Mouse (Mus musculus) myocyte (in vitro differentiated cells): ENCODE results near the gene Il1a.

Experiments used
- CEBPB ChIP-seq: IDR thresholded peaks from 2 replicates; pipeline ENCODE4 v1.6.1; 2011; ENCODE audit warnings: mild to moderate bottlenecking, moderate library complexity; ENCODE audit not compliant: poor library complexity, insufficient read depth, severe bottlenecking
- E2F4 ChIP-seq: IDR thresholded peaks from one replicate; pipeline ENCODE4 v1.6.1; 2011; ENCODE audit warnings: mild to moderate bottlenecking, control low read depth, moderate library complexity; ENCODE audit not compliant: insufficient read depth
- MYOD1 ChIP-seq, 3 experiments: IDR thresholded peaks; one replicate each; pipeline ENCODE4 v1.6.1; 2011; ENCODE audit warnings: control low read depth in 2 of 3, low read depth in 2 of 3, mild to moderate bottlenecking in 2 of 3, moderate library complexity in 1 of 3; ENCODE audit not compliant: insufficient read length in 2 of 3, control insufficient read depth in 1 of 3
- MYOG ChIP-seq, 3 experiments: IDR thresholded peaks; one replicate each; pipeline ENCODE4 v1.6.1; 2011; ENCODE audit warnings: control low read depth in 2 of 3, low read depth in 2 of 3, mild to moderate bottlenecking in 2 of 3; ENCODE audit not compliant: insufficient read length in 2 of 3, control insufficient read depth in 1 of 3, insufficient read depth in 1 of 3
- POLR2A ChIP-seq: IDR thresholded peaks from one replicate; pipeline ENCODE4 v1.6.1; 2011; ENCODE audit warnings: low read depth, mild to moderate bottlenecking, control low read depth, moderate library complexity; ENCODE audit not compliant: insufficient read length
- POLR2AphosphoS2 ChIP-seq: IDR thresholded peaks from one replicate; pipeline ENCODE4 v1.6.1; 2011; ENCODE audit warnings: low read depth, control low read depth; ENCODE audit not compliant: insufficient read length
- SRF ChIP-seq: IDR thresholded peaks from one replicate; pipeline ENCODE4 v1.6.1; 2011; ENCODE audit warnings: low read depth; ENCODE audit not compliant: control insufficient read depth, insufficient read length
- TCF12 ChIP-seq: IDR thresholded peaks from one replicate; pipeline ENCODE4 v1.6.1; 2011; ENCODE audit warnings: mild to moderate bottlenecking, control low read depth; ENCODE audit not compliant: poor library complexity, insufficient read depth, severe bottlenecking
- USF1 ChIP-seq: IDR thresholded peaks from one replicate; pipeline ENCODE4 v1.6.1; 2011; ENCODE audit warnings: low read depth, mild to moderate bottlenecking, control low read depth, moderate library complexity

DNA sequence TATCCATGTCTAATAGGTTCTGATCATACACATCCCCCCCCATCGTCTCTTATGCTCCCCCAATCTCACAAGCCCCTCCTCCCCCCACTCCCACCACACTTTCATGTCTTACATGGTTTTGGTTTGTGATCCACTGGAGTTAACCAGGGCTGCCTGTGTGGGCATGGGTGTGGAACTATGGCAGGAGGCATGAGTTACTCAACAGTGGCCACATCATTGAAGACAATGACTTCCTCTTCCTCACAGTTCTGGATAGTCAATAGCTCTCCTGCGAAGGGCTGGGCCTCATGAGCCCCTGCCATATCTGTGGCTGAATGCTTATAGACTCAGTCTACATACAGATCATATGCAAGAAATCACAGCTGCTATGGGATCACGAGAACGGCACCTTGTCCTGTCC lies 18.5 kb upstream of the Il1a start:
- no peak for TF ChIP-seq POLR2A
- no peak for TF ChIP-seq POLR2AphosphoS2
- no peak for TF ChIP-seq E2F4
- TF ChIP-seq SRF, result no peak
- TF ChIP-seq TCF12, result no peak
- no peak for TF ChIP-seq USF1
- TF ChIP-seq CEBPB, result no peak
- no peak for TF ChIP-seq MYOG (IDR thresholded peaks at IDR 0.05; ENCODE audit: control insufficient read depth in 1 of 3, insufficient read depth in 1 of 3, insufficient read length in 2 of 3, low read depth in 2 of 3)
- no peak for TF ChIP-seq MYOD1 (IDR thresholded peaks at IDR 0.05; ENCODE audit: control insufficient read depth in 1 of 3, insufficient read length in 2 of 3, low read depth in 2 of 3)
